Mouse (Mus musculus): ENCODE results near the gene Fcgr2b. TPM values are rescaled to one million over a fixed set of nuclear protein-coding genes. Genes with fewer than 3 reads are reported as not detected.
"Not testable (repeated sequence)": the region's sequence is repeated elsewhere in the genome, so short reads cannot be mapped to it uniquely, and the experiment has no call there.

Gene Fcgr2b
- polyA plus RNA-seq, 3 experiments from 2014 or later = 0.70 to 1.4 (median 1.2) TPM

GRCm38 (mm10) chr1:170975350-170975749 lies 997 bp downstream of the Fcgr2b start:
- not testable (repeated sequence) for ATAC-seq

- ATAC-seq = no peak
These were observed 1.6 kb downstream of the Fcgr2b start for GRCm38 (mm10) chr1:170974736-170975135.

GRCm38 (mm10) chr1:170974171-170974570 lies 2.2 kb downstream of the Fcgr2b start:
- ATAC-seq = no peak

GRCm38 (mm10) chr1:170972936-170973335 lies 3.4 kb downstream of the Fcgr2b start:
- no peak for ATAC-seq

- no peak for ATAC-seq
These were observed 3.9 kb downstream of the Fcgr2b start for GRCm38 (mm10) chr1:170972494-170972893.

- ATAC-seq = no peak
These were observed 7.8 kb downstream of the Fcgr2b start for GRCm38 (mm10) chr1:170968576-170968975.

- ATAC-seq = no peak
These were observed 8.8 kb downstream of the Fcgr2b start for GRCm38 (mm10) chr1:170967581-170967980.

- ATAC-seq = no peak
These were observed 13.3 kb downstream of the Fcgr2b start for GRCm38 (mm10) chr1:170963087-170963486.

- ATAC-seq = no peak
These were observed 14.0 kb downstream of the Fcgr2b start for GRCm38 (mm10) chr1:170962301-170962700.

- no peak for ATAC-seq
These were observed 15.2 kb downstream of the Fcgr2b start for GRCm38 (mm10) chr1:170961101-170961500.

- no peak for ATAC-seq
These were observed 16.6 kb downstream of the Fcgr2b start for GRCm38 (mm10) chr1:170959791-170960190.

- no peak for ATAC-seq
These were observed 18.1 kb downstream of the Fcgr2b start for GRCm38 (mm10) chr1:170958225-170958624.

- no peak for ATAC-seq
These were observed 23.2 kb downstream of the Fcgr2b start for GRCm38 (mm10) chr1:170953192-170953591.

- ATAC-seq = no peak
These were observed 25.6 kb downstream of the Fcgr2b start for GRCm38 (mm10) chr1:170950772-170951171.

GRCm38 (mm10) chr1:170944908-170945307 lies 31.4 kb downstream of the Fcgr2b start:
- not testable (repeated sequence) for ATAC-seq

GRCm38 (mm10) chr1:170944151-170944550 lies 32.2 kb downstream of the Fcgr2b start:
- ATAC-seq = not testable (repeated sequence)

GRCm38 (mm10) chr1:170939255-170939654 lies 37.1 kb downstream of the Fcgr2b start:
- no peak for ATAC-seq

GRCm38 (mm10) chr1:170934383-170934782 lies 42.0 kb downstream of the Fcgr2b start:
- ATAC-seq = no peak

- no peak for ATAC-seq
These were observed 42.4 kb downstream of the Fcgr2b start for GRCm38 (mm10) chr1:170933940-170934339.

- no peak for ATAC-seq
These were observed 42.9 kb downstream of the Fcgr2b start for GRCm38 (mm10) chr1:170933386-170933920.

GRCm38 (mm10) chr1:170932043-170932442 lies 44.3 kb downstream of the Fcgr2b start:
- ATAC-seq = no peak

GRCm38 (mm10) chr1:170929245-170929644 lies 47.1 kb downstream of the Fcgr2b start:
- ATAC-seq = no peak

GRCm38 (mm10) chr1:170928467-170928866 lies 47.9 kb downstream of the Fcgr2b start:
- ATAC-seq = no peak

- no peak for ATAC-seq
These were observed 49.0 kb downstream of the Fcgr2b start, which contains the start of gene Fcrla for GRCm38 (mm10) chr1:170927378-170927777. Gene Fcrla (minus strand): TSS chr1:170927583.

GRCm38 (mm10) chr1:170926941-170927340 lies 49.4 kb downstream of the Fcgr2b start:
- ATAC-seq = no peak

Data from inflammation-experienced regulatory T-cells, adult 6 months (primary cell).